Mouse (Mus musculus) kidney, postnatal 14 days (tissue): Measurements from ENCODE around the gene Gpcpd1.
"Not testable (repeated sequence)": the region's sequence is repeated elsewhere in the genome, so short reads cannot be mapped to it uniquely, and the experiment has no call there.

Source experiments
- DNase-seq: peaks from one replicate; pipeline ENCODE4 v3.0.0; 2022; ENCODE audit warnings: mixed read lengths

Gene Gpcpd1

DNA sequence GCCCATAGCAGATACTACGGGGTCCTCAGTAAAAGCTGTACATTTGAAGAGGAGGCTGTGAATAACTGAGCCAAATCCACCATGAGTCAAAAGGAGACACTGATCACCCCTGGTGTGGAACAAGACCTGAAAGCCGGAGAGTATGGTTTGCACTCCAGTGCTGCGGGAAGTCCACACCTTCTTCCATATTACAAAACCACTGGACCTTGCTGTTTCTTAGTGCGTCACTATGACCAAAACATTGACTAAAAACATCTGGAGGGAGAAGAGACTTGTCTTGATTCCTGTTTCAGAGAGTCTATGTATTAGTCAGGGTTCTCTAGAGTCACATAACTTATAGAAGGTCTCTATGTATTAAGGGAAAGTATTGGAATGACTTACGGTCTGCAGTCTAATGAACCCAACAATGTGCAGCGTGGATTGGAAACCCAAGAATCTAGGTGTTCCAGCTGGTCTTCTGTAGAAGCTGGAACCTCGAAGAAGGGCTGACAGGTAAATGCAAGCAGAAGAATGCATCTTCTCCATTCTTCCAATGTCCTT is at the start of gene Gpcpd1:
Gene Gpcpd1, minus strand, starts transcription at position 490 of the 540 bp plus-strand sequence.
- no peak for DNase-seq

DNA sequence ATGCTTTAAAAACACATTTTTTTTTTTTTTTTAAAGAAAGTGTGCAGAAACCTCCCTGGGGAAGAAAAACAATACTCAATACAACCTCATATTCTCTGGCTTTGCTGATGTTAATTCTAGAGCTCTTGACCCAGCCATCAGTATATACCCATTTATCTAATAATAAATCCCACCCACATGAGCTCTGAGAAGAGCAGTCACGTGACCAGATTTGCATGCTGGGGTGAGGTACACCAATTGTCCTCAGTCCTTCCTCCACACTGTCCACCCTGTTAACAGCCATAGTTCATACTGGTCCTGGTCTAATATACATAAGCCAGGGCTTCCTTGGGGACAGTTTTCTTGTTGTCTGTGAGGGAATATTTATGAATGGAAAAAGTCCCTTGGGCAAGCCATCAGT is 49.0 kb upstream of the Gpcpd1 start:
- DNase-seq: no peak

DNA sequence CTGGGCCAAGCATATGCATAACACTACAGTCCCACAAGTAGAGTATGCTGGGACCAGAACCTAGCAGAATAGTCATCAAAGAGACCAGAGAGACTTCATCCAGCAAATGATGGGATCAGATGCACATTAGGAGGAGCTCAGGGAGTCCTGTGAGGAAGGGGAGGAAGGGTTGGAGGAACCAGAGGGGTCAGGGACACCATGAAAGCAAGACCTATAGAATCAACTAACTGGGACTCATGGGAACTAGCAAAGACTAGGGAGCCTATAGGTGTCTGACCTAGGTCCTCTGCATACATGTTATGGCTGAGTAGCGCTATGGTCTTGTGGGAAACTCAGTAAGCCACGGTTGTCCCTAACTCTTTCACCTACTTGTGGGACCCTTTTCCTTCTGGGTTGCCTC is 41.1 kb upstream of the Gpcpd1 start:
- DNase-seq: no peak

DNA sequence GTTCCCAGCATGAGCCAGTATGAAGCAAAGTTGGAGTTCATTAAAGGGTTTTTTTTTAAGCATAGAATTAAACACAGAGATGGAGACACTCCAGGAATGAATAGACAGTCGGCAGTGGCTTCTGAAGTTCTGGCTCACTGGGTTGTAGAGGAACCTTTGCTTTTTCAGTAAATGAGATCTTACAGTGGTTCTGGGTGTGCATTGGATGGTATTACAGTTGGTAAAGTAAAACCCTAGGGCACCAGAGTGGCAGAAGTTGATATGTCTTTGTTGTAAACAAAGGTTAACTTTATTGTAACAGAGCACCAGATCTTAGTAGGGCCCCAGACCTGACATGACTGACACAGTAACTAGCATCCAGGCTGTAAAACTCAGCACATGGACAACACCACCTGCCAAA is 35.6 kb upstream of the Gpcpd1 start:
- DNase-seq: no peak

DNA sequence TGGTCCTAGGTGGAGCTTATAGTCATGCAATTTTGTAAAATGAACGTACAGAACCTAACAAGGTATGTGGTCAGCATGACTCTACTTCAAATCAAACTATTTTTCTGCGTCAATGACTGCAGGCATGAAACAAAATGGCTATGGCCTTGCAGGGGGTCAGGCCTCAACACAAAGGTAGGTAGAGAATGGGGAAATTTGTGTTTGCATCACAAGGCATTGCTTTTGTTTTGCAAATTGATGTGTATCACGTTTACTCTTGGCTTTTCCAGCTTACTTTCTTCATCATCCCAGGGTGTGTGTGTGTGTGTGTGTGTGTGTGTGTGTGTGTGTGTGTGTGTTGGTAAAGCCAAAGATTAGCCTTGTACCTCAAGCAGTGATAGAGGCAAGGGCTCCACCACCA is 30.2 kb upstream of the Gpcpd1 start:
- no peak for DNase-seq

DNA sequence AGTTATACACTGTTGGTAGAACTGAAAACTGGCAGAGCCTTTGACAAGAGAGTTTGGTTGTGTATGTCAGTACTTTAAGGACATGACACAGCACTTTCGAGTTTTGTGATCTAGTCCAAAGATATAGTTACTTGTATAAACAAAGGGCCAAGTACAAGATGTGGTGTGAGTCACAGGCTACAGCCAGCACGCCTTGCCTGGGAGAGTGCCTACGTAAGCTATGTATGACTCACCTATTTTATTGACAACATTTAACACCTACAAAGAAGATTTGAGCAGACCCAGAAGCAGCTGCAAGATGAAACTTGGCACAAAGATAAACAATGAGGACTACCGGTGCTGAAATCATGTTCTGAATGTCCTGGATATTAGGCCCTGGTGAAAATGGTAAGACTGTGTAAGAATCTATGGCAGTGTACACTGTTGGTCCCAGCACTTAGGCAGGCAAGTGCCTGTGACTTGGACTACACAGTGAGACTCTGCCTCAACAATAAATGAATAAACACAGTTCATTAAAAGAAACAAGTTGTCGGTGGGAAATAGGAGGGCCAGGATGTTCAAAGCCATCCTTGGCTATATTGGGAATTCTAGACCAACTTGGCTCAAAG is 26.2 kb upstream of the Gpcpd1 start:
- DNase-seq: no peak

DNA sequence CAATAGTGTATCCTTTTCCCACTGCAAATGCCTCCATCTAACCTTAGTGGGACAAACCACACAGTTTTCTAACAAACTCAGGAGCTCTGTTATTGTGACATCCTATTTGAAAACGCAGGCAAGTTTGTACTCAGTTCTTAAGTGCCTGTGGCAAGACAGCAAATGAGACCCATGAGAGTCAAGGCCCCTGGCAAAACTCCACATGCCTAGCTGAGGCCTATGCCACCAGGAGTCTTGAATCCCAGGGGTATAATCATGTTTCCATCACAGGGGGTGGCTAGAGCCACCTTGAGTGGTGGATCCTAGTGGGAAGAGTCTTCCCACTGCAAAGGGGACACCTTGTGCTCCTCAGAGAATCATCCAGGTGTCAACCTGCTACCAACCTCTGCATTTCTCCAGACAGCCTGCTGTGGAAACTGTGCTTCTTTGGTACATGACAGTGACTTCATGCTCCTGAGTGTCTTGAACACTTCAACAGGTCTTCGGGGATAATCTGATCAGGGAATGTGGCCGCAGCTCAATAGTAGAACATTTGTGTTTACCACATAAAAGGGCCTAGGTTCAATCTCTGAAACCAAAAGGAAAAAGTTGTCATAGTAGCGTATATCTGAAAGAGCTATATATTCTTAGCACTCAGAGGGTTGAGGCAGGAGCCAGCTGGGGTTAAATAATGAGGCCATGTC is 24.2 kb upstream of the Gpcpd1 start:
- no peak for DNase-seq

DNA sequence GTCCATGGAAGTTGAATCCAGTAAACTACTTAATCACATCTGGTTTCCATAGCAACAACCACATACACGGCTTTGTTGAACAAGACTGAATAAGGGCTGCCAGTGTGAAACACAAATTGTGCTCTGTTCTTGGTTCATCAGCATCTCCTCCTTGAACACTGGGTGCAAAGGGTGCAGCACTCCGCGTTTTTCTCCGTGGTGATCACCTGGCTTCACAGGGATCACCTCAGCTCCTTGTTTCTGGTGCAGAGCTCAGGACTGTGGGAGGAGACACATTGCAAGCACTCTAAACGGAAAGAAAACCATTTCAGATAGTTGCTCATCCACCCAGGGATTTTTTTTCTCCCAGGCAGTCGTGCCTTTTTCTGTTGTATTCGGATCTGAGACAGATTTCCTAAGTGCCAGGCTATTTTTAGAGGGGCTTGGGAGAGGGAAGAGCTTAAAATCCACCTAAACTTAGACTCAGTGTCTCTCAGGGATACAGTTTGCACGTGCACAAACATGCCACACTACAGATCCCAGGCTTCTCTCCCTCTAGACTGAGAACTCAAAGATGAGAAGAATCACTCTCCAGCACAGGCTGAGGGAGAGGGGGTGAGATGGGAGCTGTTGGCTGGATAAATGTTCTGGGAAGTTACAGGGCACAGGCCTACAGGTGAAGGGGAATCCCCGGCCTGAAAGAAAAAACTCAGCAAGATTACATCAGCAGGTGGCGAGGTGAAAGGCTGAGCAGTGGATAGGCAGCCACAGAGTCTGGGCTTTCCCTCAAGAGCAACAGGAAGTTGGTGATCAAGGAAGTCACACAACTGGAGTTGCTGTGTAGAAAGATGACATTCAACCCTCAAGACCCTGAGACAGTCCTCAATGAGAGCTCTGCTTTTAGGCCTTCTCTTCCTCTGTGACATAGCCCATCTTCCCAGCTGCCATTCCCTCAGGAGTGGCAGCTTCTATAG is 19.9 kb upstream of the Gpcpd1 start:
- DNase-seq: no peak

DNA sequence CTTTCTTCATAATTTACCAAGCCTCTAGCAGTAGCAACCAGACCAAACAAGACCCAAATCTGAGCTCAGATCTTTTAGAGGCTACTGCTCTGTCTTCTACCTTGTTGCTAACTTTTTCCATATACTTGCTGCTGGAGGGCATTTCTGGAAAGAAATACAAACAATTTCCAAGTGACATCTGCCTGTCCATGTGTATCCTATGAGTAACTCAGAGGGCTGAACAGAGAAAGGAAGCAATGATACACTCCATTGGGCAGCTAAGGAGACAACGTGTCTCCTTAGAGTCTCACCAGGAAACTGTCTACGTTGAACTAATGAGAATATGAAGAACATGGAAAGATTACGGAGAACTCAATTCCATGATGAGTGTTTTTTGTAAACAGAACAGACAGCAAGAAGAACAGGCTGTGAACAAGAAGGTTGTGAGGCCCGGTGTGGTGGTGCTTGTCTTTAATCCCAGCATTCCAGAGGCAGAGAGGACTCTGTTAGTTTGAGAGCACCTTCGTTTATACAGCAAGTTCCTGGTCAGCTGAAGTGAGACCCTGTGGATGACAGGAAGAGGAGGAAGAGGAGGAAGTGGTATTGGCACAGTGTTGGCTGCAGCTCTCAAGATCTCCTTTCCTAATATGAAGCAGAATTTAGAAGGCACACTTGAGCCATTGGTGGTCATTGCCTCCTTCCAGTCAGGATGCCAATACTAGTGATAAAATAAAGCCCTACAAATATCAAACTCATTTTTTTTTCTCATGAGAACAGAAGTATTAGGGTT is 18.4 kb upstream of the Gpcpd1 start:
- DNase-seq: no peak

DNA sequence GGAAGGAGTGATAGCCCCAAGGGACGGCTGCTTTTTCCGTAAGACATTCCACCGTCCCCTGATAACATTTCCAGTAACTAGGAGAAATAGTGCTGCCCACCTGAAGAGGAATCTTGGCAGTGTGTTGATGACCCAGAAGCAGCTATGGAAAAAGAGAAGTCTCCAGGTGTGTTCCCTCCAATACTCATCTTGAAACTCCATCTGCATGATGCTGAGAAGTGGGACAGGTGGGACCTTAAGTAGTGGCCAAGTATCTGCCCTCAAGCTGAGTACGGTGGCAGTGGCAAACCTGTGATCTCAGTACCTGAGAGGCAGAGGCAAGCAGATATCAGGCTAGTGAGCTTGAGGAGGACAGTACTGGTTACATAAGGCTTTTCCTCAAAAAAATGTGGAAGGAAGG is 17.4 kb upstream of the Gpcpd1 start:
- no peak for DNase-seq

DNA sequence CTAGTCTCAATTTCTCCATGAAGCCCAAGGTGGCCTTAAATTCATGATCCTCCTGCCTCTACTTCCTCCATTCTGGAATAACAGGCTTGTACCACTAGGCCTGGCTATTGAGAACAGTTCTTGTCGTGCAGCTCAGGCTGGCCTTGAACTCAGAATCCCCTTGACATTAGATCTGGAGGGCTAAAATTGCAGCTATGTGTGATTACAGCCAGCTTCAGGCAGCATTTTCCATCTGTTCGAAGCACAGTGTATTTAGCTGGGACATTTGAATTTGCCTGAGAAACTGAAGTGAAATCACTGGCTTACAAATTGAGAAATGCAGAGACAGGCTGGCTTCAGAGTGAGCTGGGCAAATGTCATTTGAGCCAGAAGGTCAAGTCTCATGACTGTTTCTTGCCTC is 16.2 kb upstream of the Gpcpd1 start:
- no peak for DNase-seq

DNA sequence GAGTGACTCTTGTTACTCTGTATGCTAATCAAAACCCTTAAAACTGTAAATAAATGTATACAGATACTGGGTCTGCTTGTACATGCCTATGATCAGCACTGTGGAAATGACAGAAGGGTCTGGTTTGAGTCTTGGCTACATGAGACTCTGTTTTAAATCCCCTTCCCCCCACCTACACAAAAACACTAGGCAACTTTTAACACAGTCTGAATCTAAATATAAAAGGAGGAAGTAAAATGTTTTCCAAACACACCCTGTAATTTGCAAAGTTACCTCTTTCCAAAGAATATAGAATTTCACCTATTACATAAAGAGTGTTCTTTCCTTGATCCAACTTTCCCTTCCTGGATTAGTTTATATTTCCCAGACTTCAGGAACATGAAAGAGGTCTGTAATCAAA is 14.2 kb upstream of the Gpcpd1 start:
- DNase-seq: no peak

DNA sequence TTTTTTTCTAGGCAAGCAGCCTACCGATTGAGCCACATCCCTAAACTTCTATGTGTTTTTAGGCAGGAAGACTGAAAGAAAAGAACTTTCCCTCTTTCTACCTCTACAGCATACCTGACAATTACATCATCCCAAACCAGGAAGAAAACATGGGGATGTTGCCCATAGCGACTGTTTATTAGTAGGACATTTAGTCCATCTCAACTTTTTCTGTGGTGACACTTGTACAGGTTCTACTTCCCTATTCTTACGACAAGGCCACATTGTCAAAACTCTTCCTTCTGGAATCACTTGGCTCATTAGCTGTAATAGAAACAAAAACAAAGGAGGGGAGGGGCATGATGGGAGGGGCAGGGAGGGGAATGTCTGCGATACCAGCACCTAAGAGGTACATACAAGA is 12.6 kb upstream of the Gpcpd1 start:
- DNase-seq: no peak

DNA sequence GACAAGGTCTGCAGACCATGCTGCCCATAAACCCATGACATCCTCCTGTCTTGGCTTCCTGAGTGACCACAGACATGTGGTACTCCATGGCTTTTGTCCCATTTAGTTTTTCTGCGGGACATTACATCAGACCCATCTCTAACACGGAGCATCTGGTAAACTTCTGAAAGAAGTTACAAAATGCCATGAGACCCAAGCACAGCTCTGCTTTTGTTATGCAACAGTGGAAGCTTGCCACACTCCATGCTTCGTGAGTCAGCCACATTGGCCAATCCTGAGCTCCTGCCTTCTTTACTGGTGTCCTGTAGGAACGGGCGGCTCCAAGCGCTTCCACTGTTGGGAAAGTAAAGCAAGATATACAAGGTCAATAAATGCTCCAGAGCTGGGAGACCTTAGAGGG is 11.6 kb upstream of the Gpcpd1 start:
- DNase-seq: no peak

DNA sequence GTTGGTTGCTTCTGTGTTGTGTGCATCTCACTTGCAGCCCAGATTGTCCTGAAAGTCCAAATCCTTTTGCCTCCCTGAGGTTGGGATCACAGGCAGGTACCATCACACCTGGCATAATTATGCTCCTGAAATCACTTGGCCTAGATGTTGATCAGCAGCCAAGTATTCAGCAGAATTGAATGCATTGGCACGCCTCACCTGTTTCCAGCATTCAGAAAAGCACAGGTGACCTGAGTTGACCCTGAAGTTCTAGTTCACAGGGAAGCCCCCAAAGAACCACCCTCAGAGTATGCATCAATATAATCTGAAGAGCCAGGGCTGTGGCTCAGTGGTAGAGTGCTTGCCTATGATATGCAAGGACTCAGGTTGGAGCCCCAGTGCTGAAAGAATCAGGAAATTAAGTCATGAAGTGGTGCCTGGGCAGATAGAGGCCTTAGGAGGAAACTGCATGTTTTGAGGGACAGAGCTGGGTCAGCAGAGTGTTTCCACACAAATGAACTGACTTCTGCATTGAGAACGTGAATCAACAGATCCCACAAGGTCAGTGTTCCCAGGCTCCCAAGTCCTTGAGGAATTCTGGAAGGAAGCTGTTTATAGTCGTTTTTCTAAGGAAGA is 10.4 kb upstream of the Gpcpd1 start:
- DNase-seq: peak; percentile 51

DNA sequence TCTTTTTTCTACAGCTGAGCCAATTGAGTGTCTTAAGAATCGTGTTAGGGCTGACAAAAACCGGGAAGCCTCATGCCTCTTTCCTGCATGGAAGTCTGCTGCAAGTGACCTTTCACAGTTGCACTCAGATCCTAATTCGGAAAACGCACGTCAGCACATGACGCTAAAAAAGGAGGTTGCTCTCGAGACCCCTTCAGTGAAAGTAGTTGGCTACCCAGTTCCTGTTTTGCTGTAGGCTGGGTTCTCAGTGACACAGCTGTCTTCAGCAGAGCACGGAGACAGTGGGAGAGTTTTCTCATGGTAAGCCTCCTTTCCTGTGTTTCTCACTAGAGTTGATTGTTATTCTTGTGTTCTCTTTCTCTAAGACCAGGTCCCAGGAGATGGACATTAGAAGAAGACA is 9.7 kb upstream of the Gpcpd1 start:
- peak; percentile 21 for DNase-seq

DNA sequence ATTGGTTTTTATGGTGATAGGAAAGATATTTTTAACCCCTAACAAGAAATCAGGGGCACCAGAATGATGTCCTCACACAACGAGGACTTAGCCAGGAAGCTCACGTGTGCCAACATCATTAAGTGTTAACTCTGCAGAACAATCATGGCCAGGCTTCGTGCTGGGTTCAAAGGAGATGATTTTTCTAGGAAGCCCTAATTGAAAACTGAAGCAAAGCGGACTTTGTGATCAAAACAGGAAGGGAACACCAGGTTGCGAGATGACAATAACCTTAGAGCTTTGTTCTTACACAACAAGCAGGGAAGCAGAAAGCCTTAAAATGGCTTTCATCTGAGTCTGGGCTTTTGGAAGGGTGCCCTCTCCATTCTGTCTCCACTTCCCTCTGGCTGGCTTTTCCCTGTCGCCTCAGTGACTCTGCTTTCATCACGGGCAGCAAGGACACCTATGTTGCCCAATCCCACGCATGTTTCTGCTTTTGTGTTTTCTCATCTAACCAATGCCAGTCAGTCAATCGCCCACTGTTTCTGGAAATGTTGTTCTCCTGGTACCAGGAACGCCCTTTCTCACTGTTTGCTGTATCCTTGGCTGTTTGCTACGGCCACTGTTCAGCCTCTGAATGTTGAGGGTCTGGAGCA is 8.2 kb upstream of the Gpcpd1 start:
- no peak for DNase-seq

DNA sequence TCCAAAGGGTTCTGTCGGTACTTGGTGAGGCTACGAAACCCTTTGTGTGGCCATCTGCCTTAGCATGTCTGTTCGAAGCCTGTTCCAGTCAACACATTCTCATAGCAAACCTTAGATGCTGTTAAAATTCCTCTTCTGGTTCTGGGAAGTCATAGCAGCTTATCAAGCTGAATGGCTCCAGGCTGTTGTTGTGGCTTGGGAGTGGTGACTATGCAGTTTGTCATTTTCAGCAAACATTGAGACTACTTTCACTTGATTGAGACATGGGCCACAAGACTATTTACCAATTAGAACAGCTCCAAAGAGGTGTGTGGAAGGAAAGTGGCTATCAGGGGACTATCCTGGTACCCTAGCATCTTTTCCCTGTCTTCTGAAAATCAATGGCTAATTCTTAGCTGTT is 4.6 kb upstream of the Gpcpd1 start:
- DNase-seq: no peak

DNA sequence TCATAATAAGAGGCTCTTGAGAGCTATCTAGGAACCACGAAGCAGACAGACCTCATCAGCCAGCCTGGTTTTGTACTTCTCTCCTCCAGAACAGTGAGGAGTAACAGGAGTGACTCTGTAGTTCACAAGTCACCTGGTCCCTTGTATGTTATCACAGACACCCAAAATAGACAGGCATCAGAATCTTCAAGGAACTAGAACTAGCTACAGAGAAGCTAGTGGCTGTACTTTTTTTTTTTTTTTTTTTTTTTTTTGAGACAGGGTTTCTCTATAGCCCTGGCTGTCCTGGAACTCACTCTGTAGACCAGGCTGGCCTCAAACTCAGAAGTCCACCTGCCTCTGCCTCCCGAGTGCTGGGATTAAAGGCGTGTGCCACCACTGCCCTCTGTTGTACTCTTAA is 4.0 kb upstream of the Gpcpd1 start:
- not testable (repeated sequence) for DNase-seq

DNA sequence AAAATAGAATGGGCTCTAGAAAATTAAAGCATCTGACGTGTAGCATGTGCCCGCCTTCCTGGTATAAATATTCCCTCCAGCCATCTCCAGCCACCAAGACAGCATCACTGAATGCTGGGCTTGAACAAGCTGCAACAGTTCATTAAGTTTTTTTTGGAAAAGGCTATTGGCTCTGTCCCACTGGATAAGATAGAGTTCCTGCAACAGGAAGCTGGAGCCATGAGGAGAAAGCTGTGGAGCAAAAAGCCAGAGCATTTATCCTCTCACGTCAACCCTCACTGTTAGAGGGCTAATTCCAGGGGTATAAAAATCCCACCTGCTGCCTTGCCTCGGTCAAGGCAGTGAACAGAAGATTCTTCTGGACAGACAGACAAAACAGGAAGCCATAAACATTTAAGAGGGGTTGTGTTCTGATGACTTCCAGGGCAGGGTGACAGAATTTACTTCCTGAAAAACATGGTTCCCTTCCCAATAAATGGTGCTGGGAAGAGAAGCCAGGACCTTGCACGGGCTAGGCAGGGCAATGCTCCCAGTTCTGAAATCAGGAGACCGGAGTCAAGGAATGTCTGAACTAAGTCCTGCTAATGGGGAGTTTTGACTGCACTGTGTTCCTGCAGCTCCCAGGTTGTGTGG is 2.5 kb upstream of the Gpcpd1 start:
- DNase-seq: peak; percentile 24

DNA sequence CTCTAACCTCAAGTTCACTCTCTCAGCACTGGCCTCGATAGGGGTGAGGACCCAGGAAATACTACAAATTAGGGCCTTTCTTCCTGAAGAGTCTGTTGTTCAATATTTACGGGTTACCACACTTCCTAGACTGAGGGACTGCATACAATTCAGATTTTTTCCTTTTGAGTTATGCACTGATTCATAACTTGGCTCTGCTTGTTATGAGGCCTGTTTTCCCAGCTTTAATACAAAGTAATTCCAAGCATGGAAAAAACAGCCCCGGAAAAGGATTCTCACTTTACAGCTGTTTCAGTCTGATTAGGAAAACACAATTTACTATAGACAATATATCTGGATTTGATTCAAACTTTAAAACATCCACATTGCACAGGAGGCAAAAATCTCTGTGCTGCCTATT is 1.5 kb downstream of the Gpcpd1 start:
- no peak for DNase-seq
